Mouse (Mus musculus) lung, embryonic 14.5 days (tissue): ENCODE measurements at regions not wholly inside any gene's neighbourhood (a gene's known extent, or its start where the extent isn't known, plus 50 kb on each side); places are given as distances from the start of the nearest gene placed in this dataset.

Experiments
- ATAC-seq: fragments of 200-750 bp; cut with Nextera tagmentation; 2 replicates; pipeline ENCODE4 v1.8.0; 2017; ENCODE audit warnings: mild to moderate bottlenecking, moderate TSS enrichment, moderate library complexity; ENCODE audit not compliant: insufficient read depth
- DNase-seq: peaks from one replicate; pipeline ENCODE4 v3.0.0-alpha.2; 2015
- H3K27ac ChIP-seq: fragments of 300-500 bp; sonication (generic); 2 replicates; pipeline ENCODE4 v1.5.1; 2014; ENCODE audit warnings: low read depth, mild to moderate bottlenecking, moderate library complexity
- H3K27me3 ChIP-seq: fragments of 300-500 bp; sonication (generic); 2 replicates; pipeline ENCODE4 v1.6.1; 2014; ENCODE audit warnings: low read length, control low read depth; ENCODE audit not compliant: insufficient read depth
- H3K36me3 ChIP-seq: fragments of 300-500 bp; sonication (generic); 2 replicates; pipeline ENCODE4 v1.6.1; 2014; ENCODE audit warnings: control low read depth; ENCODE audit not compliant: insufficient read depth
- H3K4me1 ChIP-seq: fragments of 300-500 bp; sonication (generic); 2 replicates; pipeline ENCODE4 v1.6.1; 2014; ENCODE audit warnings: antibody characterized with exemption, control low read depth; ENCODE audit not compliant: insufficient read depth
- H3K4me2 ChIP-seq: fragments of 300-500 bp; sonication (generic); 2 replicates; pipeline ENCODE4 v1.6.1; 2014; ENCODE audit warnings: mild to moderate bottlenecking
- H3K4me3 ChIP-seq: fragments of 300-500 bp; sonication (generic); 2 replicates; pipeline ENCODE4 v1.5.1; 2014; ENCODE audit warnings: low read depth, low read length
- H3K9ac ChIP-seq: fragments of 300-500 bp; sonication (generic); 2 replicates; pipeline ENCODE4 v1.6.1; 2014
- H3K9me3 ChIP-seq: fragments of 300-500 bp; sonication (generic); 2 replicates; pipeline ENCODE4 v1.6.1; 2016; ENCODE audit warnings: low read depth, low read length, control low read depth
- CTCF ChIP-seq: IDR thresholded peaks from 2 replicates; pipeline ENCODE4 v1.5.1; 2016; ENCODE audit warnings: antibody characterized with exemption, low read depth
- WGBS: fragments of 180-500 bp; shearing (Covaris S2); extraction: QIAGEN DNeasy Blood & Tissue Kit; methylation state at CpG from one replicate; pipeline ENCODE4 v1.1.7; 2014; 5-methylcytosine and 5-hydroxymethylcytosine counted together

DNA sequence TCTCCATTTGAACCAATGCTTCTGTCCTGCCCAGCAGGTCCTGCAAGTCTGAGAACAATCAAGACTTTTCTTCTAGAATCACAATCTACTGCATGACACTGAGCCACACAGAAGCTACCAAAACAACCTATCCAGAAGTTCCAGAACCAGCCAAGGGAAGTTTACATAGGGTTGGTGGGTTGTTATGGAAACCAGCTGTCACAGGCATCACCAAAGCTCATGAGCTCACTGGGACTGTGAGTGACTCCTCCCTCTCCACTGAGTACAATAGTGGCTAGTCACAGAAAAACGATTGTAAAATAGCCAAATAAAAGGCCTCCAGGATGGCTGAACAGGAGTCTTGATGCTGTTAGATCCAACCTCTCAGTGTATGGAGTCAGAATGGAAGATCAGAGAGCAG is 115.6 kb upstream of the D7Ertd443e start:
- H3K4me2 ChIP-seq = no peak overlapping the region
- H3K36me3 ChIP-seq = no peaks in the 10 kb centered on the region
- H3K27me3 ChIP-seq = no peaks in the 10 kb centered on the region
- no peak for TF ChIP-seq CTCF
- ATAC-seq (peak; percentile 71; the same call in 1 of the 2 replicates), DNase-seq (peak; percentile 62)
- H3K4me3 ChIP-seq = no peak overlapping the region
- no peak overlapping the region for H3K27ac ChIP-seq
- WGBS = 18% methylated on average over 1 of the region's 1 CpGs
- no peak overlapping the region for H3K9ac ChIP-seq
- H3K4me1 ChIP-seq = 0 out of 2 replicates have a peak, but pooled peaks cover 5% of the 10 kb centered on the region
- no peaks in the 10 kb centered on the region for H3K9me3 ChIP-seq

GRCm38 (mm10) chr7:134510333-134510928 is 125.0 kb upstream of the D7Ertd443e start:
- Histone ChIP-seq H3K4me1 (no peaks in the 10 kb centered on the region), H3K27me3 (no peaks in the 10 kb centered on the region), H3K9me3 (no peaks in the 10 kb centered on the region), H3K4me2 (no peak overlapping the region), H3K4me3 (no peak overlapping the region), H3K36me3 (no peaks in the 10 kb centered on the region), H3K9ac (no peak overlapping the region), H3K27ac (no peak overlapping the region)
- WGBS = 48% methylated on average over 6 of the region's 6 CpGs
- no peak for ATAC-seq
- TF ChIP-seq CTCF = no peak
- no peak for DNase-seq

DNA sequence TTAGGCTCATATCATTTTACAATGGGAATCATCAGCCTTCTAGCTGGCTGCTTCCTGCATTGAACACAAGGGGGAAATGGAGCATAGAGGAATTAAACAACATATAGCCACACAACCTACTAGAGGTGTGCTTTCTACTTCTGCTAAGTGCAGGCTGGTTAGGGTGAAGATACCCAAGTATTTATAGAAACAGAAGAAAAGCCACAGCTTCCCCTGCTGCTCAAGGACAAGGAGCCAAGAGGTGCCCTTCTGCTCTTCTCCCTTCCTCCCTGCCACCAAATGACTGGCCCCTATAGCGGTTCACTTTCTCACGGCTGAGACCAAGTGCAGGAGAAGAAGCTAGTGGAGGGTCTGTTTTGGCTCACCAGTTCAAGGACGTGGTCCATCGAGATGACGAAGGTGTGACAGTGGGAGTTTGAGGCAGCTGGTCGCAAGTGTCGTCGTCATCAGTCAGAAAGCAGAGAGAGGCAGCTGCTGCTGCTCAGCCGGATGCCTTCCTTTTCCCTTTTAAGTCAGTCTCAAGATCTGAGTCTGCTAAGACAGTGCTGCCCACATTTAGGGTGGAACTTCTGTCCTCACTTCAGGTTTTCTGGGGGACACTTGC is 134.0 kb upstream of the D7Ertd443e start:
- no peaks in the 10 kb centered on the region for H3K9me3 ChIP-seq
- WGBS = 57% methylated on average over 9 of the region's 9 CpGs
- DNase-seq = peak; percentile 8
- no peak overlapping the region for H3K4me3 ChIP-seq
- no peaks in the 10 kb centered on the region for H3K27me3 ChIP-seq
- no peaks in the 10 kb centered on the region for H3K4me1 ChIP-seq
- no peak overlapping the region for H3K9ac ChIP-seq
- ATAC-seq = no peak
- no peak overlapping the region for H3K27ac ChIP-seq
- TF ChIP-seq CTCF = peak; percentile 15; the same call in 1 of the 2 replicates
- H3K36me3 ChIP-seq = no peaks in the 10 kb centered on the region
- no peak overlapping the region for H3K4me2 ChIP-seq

- ATAC-seq (no peak), DNase-seq (peak; percentile 37)
- H3K36me3 ChIP-seq = no peaks in the 10 kb centered on the region
- H3K4me2 ChIP-seq = no peak overlapping the region
- H3K9me3 ChIP-seq = no peaks in the 10 kb centered on the region
- no peaks in the 10 kb centered on the region for H3K27me3 ChIP-seq
- no peaks in the 10 kb centered on the region for H3K4me1 ChIP-seq
- H3K9ac ChIP-seq = no peak overlapping the region
- WGBS = 43% methylated on average over 8 of the region's 8 CpGs
- no peak for TF ChIP-seq CTCF
- no peak overlapping the region for H3K27ac ChIP-seq
- no peak overlapping the region for H3K4me3 ChIP-seq
These were observed 138.4 kb upstream of the D7Ertd443e start for GRCm38 (mm10) chr7:134523897-134524296.

GRCm38 (mm10) chr7:134525041-134525440 is 139.6 kb upstream of the D7Ertd443e start:
- no peaks in the 10 kb centered on the region for H3K27me3 ChIP-seq
- H3K4me1 ChIP-seq = no peaks in the 10 kb centered on the region
- H3K4me2 ChIP-seq = no peak overlapping the region
- TF ChIP-seq CTCF = no peak
- DNase-seq (no peak), ATAC-seq (no peak)
- no peaks in the 10 kb centered on the region for H3K36me3 ChIP-seq
- 84% methylated on average over 1 of the region's 1 CpGs for WGBS
- no peak overlapping the region for H3K27ac ChIP-seq
- no peak overlapping the region for H3K4me3 ChIP-seq
- no peaks in the 10 kb centered on the region for H3K9me3 ChIP-seq
- no peak overlapping the region for H3K9ac ChIP-seq

DNA sequence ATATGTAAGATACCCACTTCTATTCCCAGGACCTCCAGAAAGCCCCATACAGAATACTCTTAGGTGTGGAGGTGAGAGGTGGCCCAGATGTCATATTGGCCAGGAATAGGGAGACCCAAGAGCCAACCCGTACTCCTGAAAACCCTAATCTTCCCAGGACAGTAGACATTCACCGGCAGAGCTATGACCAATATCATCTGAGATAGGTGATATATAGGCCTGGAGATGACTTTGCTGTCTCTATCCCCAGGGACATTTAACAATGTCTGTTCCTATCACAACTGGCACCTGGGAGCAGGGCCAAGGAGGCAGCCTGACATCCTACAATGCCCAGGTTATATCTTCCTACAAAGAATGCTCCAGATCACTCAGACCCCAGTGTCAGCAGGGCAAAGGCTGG is 140.0 kb upstream of the D7Ertd443e start:
- H3K9ac ChIP-seq = no peak overlapping the region

DNA sequence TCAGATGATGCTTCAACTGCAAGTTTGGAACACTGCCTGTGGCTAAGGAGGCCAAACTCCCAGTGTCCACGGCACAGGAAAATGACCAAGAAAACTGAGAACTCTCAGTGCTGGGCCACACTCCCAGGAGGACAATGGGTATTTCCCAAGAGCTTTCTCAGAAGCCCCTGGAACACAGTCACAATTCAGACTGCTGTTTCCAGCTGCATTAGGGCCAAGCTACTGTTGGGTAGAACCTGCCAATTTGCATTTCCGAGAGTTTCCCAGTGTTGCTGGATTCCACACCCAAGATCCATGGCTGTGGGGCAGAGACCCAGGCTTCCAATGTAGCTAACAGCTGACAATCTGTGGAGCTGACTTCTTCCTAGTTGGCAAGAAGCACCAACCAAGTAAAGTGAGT is 141.9 kb upstream of the D7Ertd443e start:
- no peaks in the 10 kb centered on the region for H3K36me3 ChIP-seq
- no peak overlapping the region for H3K27ac ChIP-seq
- H3K27me3 ChIP-seq = no peaks in the 10 kb centered on the region
- no peak for ATAC-seq
- no peak overlapping the region for H3K9ac ChIP-seq
- no peaks in the 10 kb centered on the region for H3K9me3 ChIP-seq
- no peaks in the 10 kb centered on the region for H3K4me1 ChIP-seq
- TF ChIP-seq CTCF = no peak
- H3K4me3 ChIP-seq = no peak overlapping the region
- no peak overlapping the region for H3K4me2 ChIP-seq
- no peak for DNase-seq
- WGBS = 71% methylated on average over 2 of the region's 2 CpGs

More for the DNA sequence above, 140.0 kb upstream of the D7Ertd443e start:
- no peak for TF ChIP-seq CTCF
- Histone ChIP-seq H3K9me3 (no peaks in the 10 kb centered on the region), H3K27ac (no peak overlapping the region), H3K4me2 (no peak overlapping the region), H3K27me3 (no peaks in the 10 kb centered on the region), H3K36me3 (no peaks in the 10 kb centered on the region), H3K4me3 (no peak overlapping the region), H3K4me1 (no peaks in the 10 kb centered on the region)
- DNase-seq (no peak), ATAC-seq (no peak)
- WGBS = 86% methylated on average over 2 of the region's 2 CpGs
